Mouse (Mus musculus) granulocyte monocyte progenitor cell, adult 5-6 weeks (primary cell): ENCODE results near the gene Klhl35. TPM values are rescaled to one million over a fixed set of nuclear protein-coding genes. Genes with fewer than 3 reads are reported as not detected.

Source experiments
- ATAC-seq: replicated peaks from 2 replicates; pipeline ENCODE4 v1.8.0; 2016; ENCODE audit warnings: mild to moderate bottlenecking, moderate TSS enrichment, inconsistent platforms; ENCODE audit not compliant: poor library complexity, severe bottlenecking
- total RNA-seq, 2 experiments: library from RNA; stranded (forward) in 1 of 2; stranded (reverse) in 1 of 2; fragments of 200-712, 200-1000 nt in 1 of 2; fragments of >200 nt in 1 of 2; fragmentation: Nextera tagmentation in 1 of 2; gene quantifications; 2 replicates each; pipeline ENCODE4 v1.2.3; 2014 to 2017

Gene Klhl35
- total RNA-seq, 2 experiments from 2014 or later: 0.57 TPM; not detected in 1

GRCm38 (mm10) chr7:99484679-99485078 lies 18.9 kb downstream of the Klhl35 start:
- ATAC-seq: no peak

- no peak for ATAC-seq
Observed at GRCm38 (mm10) chr7:99489708-99490107, 23.9 kb downstream of the Klhl35 start.

GRCm38 (mm10) chr7:99499128-99499527 lies 33.3 kb downstream of the Klhl35 start:
- no peak for ATAC-seq

GRCm38 (mm10) chr7:99500201-99500600 lies 34.4 kb downstream of the Klhl35 start:
- ATAC-seq: peak; percentile 90

- no peak for ATAC-seq
Observed at GRCm38 (mm10) chr7:99500655-99501054, 34.9 kb downstream of the Klhl35 start.

GRCm38 (mm10) chr7:99501148-99501547 lies 35.3 kb downstream of the Klhl35 start:
- no peak for ATAC-seq

GRCm38 (mm10) chr7:99504556-99504955 lies 38.8 kb downstream of the Klhl35 start:
- no peak for ATAC-seq

- peak; percentile 35; the same call in 1 of the 2 replicates for ATAC-seq
Observed at GRCm38 (mm10) chr7:99508187-99508586, 42.4 kb downstream of the Klhl35 start.

- no peak for ATAC-seq
Observed at GRCm38 (mm10) chr7:99510087-99510501, 44.3 kb downstream of the Klhl35 start.

GRCm38 (mm10) chr7:99516092-99516813 lies 50.4 kb downstream of the Klhl35 start:
- no peak for ATAC-seq

GRCm38 (mm10) chr7:99516814-99517157 lies 51.0 kb downstream of the Klhl35 start:
- ATAC-seq: no peak

GRCm38 (mm10) chr7:99518954-99519644 lies 53.3 kb downstream of the Klhl35 start:
- ATAC-seq: no peak

GRCm38 (mm10) chr7:99523121-99523520 lies 57.3 kb downstream of the Klhl35 start:
- no peak for ATAC-seq

Other genes with a start within 250 kb of the Klhl35 start
- gene Mogat2, start 227.4 kb upstream of the Klhl35 start, total RNA-seq (2014; fragmentation: Nextera tagmentation): 1.5 and 6.2 TPM in 2 replicates
- gene Mogat2, start 227.4 kb upstream of the Klhl35 start, total RNA-seq (2017): 3.6 and 4.8 TPM in 2 replicates
- gene Map6, start 198.6 kb upstream of the Klhl35 start, total RNA-seq (2014; fragmentation: Nextera tagmentation): not detected in 2 replicates
- gene Map6, start 198.6 kb upstream of the Klhl35 start, total RNA-seq (2017): not detected in 2 replicates
- gene Serpinh1, start 112.8 kb upstream of the Klhl35 start, total RNA-seq (2014; fragmentation: Nextera tagmentation): 0.80 TPM in 1 of 2 replicates, not detected in the other
- gene Serpinh1, start 112.8 kb upstream of the Klhl35 start, total RNA-seq (2017): not detected in 2 replicates
- not detected in 2 replicates for gene Gdpd5, start 84.6 kb upstream of the Klhl35 start, total RNA-seq (2014; fragmentation: Nextera tagmentation)
- 0.56 TPM in 1 of 2 replicates, not detected in the other for gene Gdpd5, start 84.6 kb upstream of the Klhl35 start, total RNA-seq (2017)
- gene Rps3, start 17.7 kb downstream of the Klhl35 start, total RNA-seq (2014; fragmentation: Nextera tagmentation): 1,410 and 1,463 TPM in 2 replicates
- 1,810 and 2,293 TPM in 2 replicates for gene Rps3, start 17.7 kb downstream of the Klhl35 start, total RNA-seq (2017)
- gene Arrb1, start 69.5 kb downstream of the Klhl35 start, total RNA-seq (2014; fragmentation: Nextera tagmentation): 35.3 and 40.1 TPM in 2 replicates
- gene Arrb1, start 69.5 kb downstream of the Klhl35 start, total RNA-seq (2017): 24.1 and 36.6 TPM in 2 replicates
- gene Tpbgl, start 161.1 kb downstream of the Klhl35 start, total RNA-seq (2014; fragmentation: Nextera tagmentation): not detected in 2 replicates
- gene Tpbgl, start 161.1 kb downstream of the Klhl35 start, total RNA-seq (2017): not detected in 2 replicates
- gene Slco2b1, start 245.3 kb downstream of the Klhl35 start, total RNA-seq (2014; fragmentation: Nextera tagmentation): not detected in 2 replicates
- 0.13 TPM in 1 of 2 replicates, not detected in the other for gene Slco2b1, start 245.3 kb downstream of the Klhl35 start, total RNA-seq (2017)